Mouse (Mus musculus): ENCODE measurements at regions not wholly inside any gene's neighbourhood (a gene's known extent, or its start where the extent isn't known, plus 50 kb on each side); places are given as distances from the start of the nearest gene placed in this dataset.

DNA sequence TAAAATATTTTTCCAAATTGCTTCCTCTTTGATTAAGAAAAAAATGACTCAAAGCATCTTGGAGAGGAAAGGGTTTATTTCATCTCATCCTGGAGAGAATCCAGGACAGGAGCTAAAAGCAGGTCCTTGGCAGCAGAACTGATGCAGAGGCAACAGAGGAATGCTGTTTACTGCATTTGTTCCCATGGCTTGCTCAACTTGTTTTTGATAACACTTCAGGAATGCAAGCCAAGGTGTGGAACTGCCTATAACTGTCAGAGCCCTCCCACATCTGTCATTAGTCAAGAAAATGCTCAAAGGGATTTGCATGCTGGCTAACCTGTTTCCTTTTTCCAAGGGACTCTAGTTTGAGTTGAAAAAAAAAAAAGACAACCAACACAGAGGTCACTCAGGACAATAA, 714.2 kb downstream of the Ets1 start:
- TF ChIP-seq GATA2 (IDR thresholded peaks at IDR 0.05; ENCODE audit: borderline replicate concordance, low read depth, low read length): no peak
- TF ChIP-seq TAL1 (conservative IDR thresholded peaks at IDR 0.05; ENCODE audit: low read depth, low read length): no peak
- TF ChIP-seq GATA1 (IDR thresholded peaks at IDR 0.05; ENCODE audit: borderline replicate concordance, low read length): no peak
- no peak for TF ChIP-seq CTCF (IDR thresholded peaks at IDR 0.05; ENCODE audit: low read depth, low read length)
- no peak for TF ChIP-seq POLR2AphosphoS5 (IDR thresholded peaks at IDR 0.05; ENCODE audit: insufficient replicate concordance, low read depth, low read length)
- no peaks in the 10 kb centered on the region for H3K9me3 ChIP-seq (replicated peaks)
- H3K27me3 ChIP-seq (ENCODE audit: insufficient read depth, low read length): no peaks in the 10 kb centered on the region
- H3K4me3 ChIP-seq (ENCODE audit: low read depth, low read length): no peak overlapping the region
- DNase-seq (ENCODE audit: low spot score) (no peak), ATAC-seq (ENCODE audit: extremely low read depth, insufficient number of reproducible peaks, low FRiP score, poor library complexity, severe bottlenecking) (no peak)
- H3K36me3 ChIP-seq (replicated peaks): no peaks in the 10 kb centered on the region
- no peaks in the 10 kb centered on the region for H3K4me1 ChIP-seq (ENCODE audit: insufficient read depth, low read depth, low read length)

DNA sequence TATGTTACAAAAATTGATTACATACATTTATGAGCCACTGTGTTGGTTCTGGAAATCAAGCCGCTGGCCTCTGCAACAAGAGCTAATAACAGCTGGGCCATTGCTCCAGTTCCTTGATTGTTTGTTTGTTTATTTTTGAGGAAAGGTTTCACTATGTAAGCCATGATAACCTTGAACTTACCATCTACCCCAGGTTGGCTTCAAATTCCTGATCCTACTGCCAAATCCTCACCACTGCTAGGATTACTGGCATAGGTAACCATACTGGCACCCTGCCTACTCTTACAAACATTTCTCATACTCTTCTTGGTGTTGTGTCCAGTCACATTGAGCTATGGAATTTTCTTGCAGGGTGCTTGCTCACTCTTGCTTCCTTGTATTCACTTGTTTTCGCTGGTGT, 720.6 kb downstream of the Ets1 start:
- H3K4me3 ChIP-seq (ENCODE audit: low read depth, low read length): no peak overlapping the region

DNA sequence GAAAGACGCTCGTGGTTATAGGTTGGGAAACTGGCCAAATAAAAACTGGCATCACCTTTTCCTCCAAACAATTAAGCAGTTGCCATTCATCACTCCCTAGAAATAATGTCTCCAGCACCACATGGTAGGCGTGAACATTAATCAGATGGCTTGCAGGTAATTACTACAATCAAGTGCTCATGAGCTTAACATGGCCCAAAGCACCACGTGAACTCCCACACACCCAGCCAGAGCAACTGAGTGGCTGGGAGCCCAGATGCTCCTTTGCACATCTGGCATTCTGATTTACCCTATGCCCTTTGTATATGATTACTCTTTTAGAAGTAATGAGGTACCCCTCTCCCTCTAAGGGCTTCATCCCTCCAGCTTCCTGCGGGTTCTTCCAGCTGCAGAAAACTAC, 724.9 kb downstream of the Ets1 start:
- no peak for ATAC-seq (ENCODE audit: extremely low read depth, insufficient number of reproducible peaks, low FRiP score, poor library complexity, severe bottlenecking)
- Histone ChIP-seq H3K36me3 (replicated peaks) (no peaks in the 10 kb centered on the region), H3K4me1 (ENCODE audit: insufficient read depth, low read depth, low read length) (no peaks in the 10 kb centered on the region), H3K4me3 (ENCODE audit: low read depth, low read length) (no peak overlapping the region), H3K9me3 (replicated peaks) (peaks cover 5% of the 10 kb centered on the region; the same call in 1 of the 2 replicates), H3K27me3 (ENCODE audit: insufficient read depth, low read length) (no peaks in the 10 kb centered on the region)
- no peak for DNase-seq (ENCODE audit: low spot score)
- no peak for TF ChIP-seq POLR2AphosphoS5 (IDR thresholded peaks at IDR 0.05; ENCODE audit: insufficient replicate concordance, low read depth, low read length)
- TF ChIP-seq CTCF (IDR thresholded peaks at IDR 0.05; ENCODE audit: low read depth, low read length): no peak
- no peak for TF ChIP-seq GATA1 (IDR thresholded peaks at IDR 0.05; ENCODE audit: borderline replicate concordance, low read length)
- TF ChIP-seq TAL1 (conservative IDR thresholded peaks at IDR 0.05; ENCODE audit: low read depth, low read length): no peak
- TF ChIP-seq GATA2 (IDR thresholded peaks at IDR 0.05; ENCODE audit: borderline replicate concordance, low read depth, low read length): no peak

More for the DNA sequence above, 720.6 kb downstream of the Ets1 start:
- no peaks in the 10 kb centered on the region for H3K36me3 ChIP-seq (replicated peaks)
- no peaks in the 10 kb centered on the region for H3K4me1 ChIP-seq (ENCODE audit: insufficient read depth, low read depth, low read length)
- no peaks in the 10 kb centered on the region for H3K27me3 ChIP-seq (ENCODE audit: insufficient read depth, low read length)
- peaks cover 5% of the 10 kb centered on the region; the same call in 1 of the 2 replicates for H3K9me3 ChIP-seq (replicated peaks)
- no peak for ATAC-seq (ENCODE audit: extremely low read depth, insufficient number of reproducible peaks, low FRiP score, poor library complexity, severe bottlenecking)
- no peak for DNase-seq (ENCODE audit: low spot score)
- TF ChIP-seq GATA2 (IDR thresholded peaks at IDR 0.05; ENCODE audit: borderline replicate concordance, low read depth, low read length): no peak
- TF ChIP-seq POLR2AphosphoS5 (IDR thresholded peaks at IDR 0.05; ENCODE audit: insufficient replicate concordance, low read depth, low read length): no peak
- no peak for TF ChIP-seq GATA1 (IDR thresholded peaks at IDR 0.05; ENCODE audit: borderline replicate concordance, low read length)
- TF ChIP-seq TAL1 (conservative IDR thresholded peaks at IDR 0.05; ENCODE audit: low read depth, low read length): no peak
- no peak for TF ChIP-seq CTCF (IDR thresholded peaks at IDR 0.05; ENCODE audit: low read depth, low read length)

DNA sequence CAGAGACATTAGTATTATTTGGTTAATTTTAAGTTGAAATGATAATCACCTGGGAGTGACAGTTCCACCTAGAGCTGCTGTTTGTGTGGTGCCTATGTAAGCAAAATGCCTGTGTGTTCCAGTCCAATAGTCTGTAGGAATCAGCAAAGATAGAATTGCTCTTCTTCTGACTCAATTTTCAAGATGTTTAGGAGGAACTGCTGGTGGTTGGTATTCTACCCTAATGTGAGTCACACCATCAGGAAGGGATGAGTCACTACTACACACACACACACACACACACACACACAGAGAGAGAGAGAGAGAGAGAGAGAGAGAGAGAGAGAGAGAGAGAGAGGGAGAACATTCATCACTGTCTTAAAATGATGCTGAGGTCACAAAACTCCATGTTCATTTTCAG, 753.1 kb downstream of the Ets1 start:
- Histone ChIP-seq H3K36me3 (replicated peaks) (no peaks in the 10 kb centered on the region), H3K9me3 (replicated peaks) (no peaks in the 10 kb centered on the region), H3K4me1 (ENCODE audit: insufficient read depth, low read depth, low read length) (no peaks in the 10 kb centered on the region), H3K27me3 (ENCODE audit: insufficient read depth, low read length) (no peaks in the 10 kb centered on the region), H3K4me3 (ENCODE audit: low read depth, low read length) (no peak overlapping the region)
- ATAC-seq (ENCODE audit: extremely low read depth, insufficient number of reproducible peaks, low FRiP score, poor library complexity, severe bottlenecking) (no peak), DNase-seq (ENCODE audit: low spot score) (no peak)
- no peak for TF ChIP-seq TAL1 (conservative IDR thresholded peaks at IDR 0.05; ENCODE audit: low read depth, low read length)
- TF ChIP-seq GATA2 (IDR thresholded peaks at IDR 0.05; ENCODE audit: borderline replicate concordance, low read depth, low read length): no peak
- TF ChIP-seq POLR2AphosphoS5 (IDR thresholded peaks at IDR 0.05; ENCODE audit: insufficient replicate concordance, low read depth, low read length): no peak
- no peak for TF ChIP-seq CTCF (IDR thresholded peaks at IDR 0.05; ENCODE audit: low read depth, low read length)
- no peak for TF ChIP-seq GATA1 (IDR thresholded peaks at IDR 0.05; ENCODE audit: borderline replicate concordance, low read length)

DNA sequence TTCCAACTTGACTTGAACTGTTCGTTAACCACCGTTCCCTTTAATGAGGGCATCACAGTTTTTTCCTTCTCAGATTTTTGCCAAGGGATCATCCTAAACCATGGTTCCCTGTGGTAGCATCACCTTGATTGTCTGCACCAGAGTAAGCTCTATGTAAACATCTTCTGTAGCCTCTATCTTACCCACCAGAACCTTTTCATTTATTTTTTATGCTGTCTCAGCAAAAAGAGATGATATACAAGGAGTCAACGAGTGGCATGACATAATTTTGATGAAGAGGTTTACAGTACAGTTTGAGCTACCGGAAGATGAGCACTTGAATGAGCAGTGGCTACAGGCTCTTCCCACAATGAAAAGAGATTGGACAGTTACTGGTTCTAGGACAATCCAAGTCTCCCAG, 768.7 kb downstream of the Ets1 start:
- DNase-seq (ENCODE audit: low spot score) (no peak), ATAC-seq (ENCODE audit: extremely low read depth, insufficient number of reproducible peaks, low FRiP score, poor library complexity, severe bottlenecking) (no peak)
- Histone ChIP-seq H3K9me3 (replicated peaks) (no peaks in the 10 kb centered on the region), H3K27me3 (ENCODE audit: insufficient read depth, low read length) (no peaks in the 10 kb centered on the region), H3K4me3 (ENCODE audit: low read depth, low read length) (no peak overlapping the region), H3K4me1 (ENCODE audit: insufficient read depth, low read depth, low read length) (no peaks in the 10 kb centered on the region), H3K36me3 (replicated peaks) (no peaks in the 10 kb centered on the region)
- TF ChIP-seq GATA1 (IDR thresholded peaks at IDR 0.05; ENCODE audit: borderline replicate concordance, low read length) (no peak), TAL1 (conservative IDR thresholded peaks at IDR 0.05; ENCODE audit: low read depth, low read length) (no peak), POLR2AphosphoS5 (IDR thresholded peaks at IDR 0.05; ENCODE audit: insufficient replicate concordance, low read depth, low read length) (no peak), CTCF (IDR thresholded peaks at IDR 0.05; ENCODE audit: low read depth, low read length) (no peak), GATA2 (IDR thresholded peaks at IDR 0.05; ENCODE audit: borderline replicate concordance, low read depth, low read length) (no peak)

DNA sequence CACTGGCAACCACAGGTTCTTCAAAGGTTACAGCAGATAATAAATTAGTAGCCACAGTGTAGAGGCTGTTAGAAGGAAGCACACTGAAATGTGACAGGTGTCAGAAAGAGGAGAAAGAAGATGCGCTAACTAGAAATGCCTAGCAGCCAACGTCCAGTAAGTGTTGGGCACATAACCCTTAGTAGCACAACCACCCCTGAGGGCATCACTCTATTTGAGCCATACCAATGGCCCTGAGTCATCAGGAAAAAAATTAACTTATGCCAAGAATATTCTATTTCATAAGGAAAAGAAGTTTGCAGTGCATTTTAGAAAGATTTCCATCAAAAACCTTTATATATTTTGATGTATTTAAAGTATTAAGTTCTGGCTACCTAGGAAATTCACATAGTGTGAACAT, 771.5 kb downstream of the Ets1 start:
- no peaks in the 10 kb centered on the region for H3K4me1 ChIP-seq (ENCODE audit: insufficient read depth, low read depth, low read length)
- DNase-seq (ENCODE audit: low spot score) (no peak), ATAC-seq (ENCODE audit: extremely low read depth, insufficient number of reproducible peaks, low FRiP score, poor library complexity, severe bottlenecking) (no peak)
- no peaks in the 10 kb centered on the region for H3K36me3 ChIP-seq (replicated peaks)
- H3K4me3 ChIP-seq (ENCODE audit: low read depth, low read length): no peak overlapping the region
- H3K9me3 ChIP-seq (replicated peaks): no peaks in the 10 kb centered on the region
- TF ChIP-seq TAL1 (conservative IDR thresholded peaks at IDR 0.05; ENCODE audit: low read depth, low read length) (no peak), GATA2 (IDR thresholded peaks at IDR 0.05; ENCODE audit: borderline replicate concordance, low read depth, low read length) (no peak), CTCF (IDR thresholded peaks at IDR 0.05; ENCODE audit: low read depth, low read length) (no peak), GATA1 (IDR thresholded peaks at IDR 0.05; ENCODE audit: borderline replicate concordance, low read length) (no peak), POLR2AphosphoS5 (IDR thresholded peaks at IDR 0.05; ENCODE audit: insufficient replicate concordance, low read depth, low read length) (no peak)
- H3K27me3 ChIP-seq (ENCODE audit: insufficient read depth, low read length): no peaks in the 10 kb centered on the region
